Mouse (Mus musculus) mesoderm, embryonic 11.5 days (tissue): ENCODE data around the gene Dus2.
A peak's percentile ranks its signal among the peaks of the same experiment; 100 is the strongest.

Source experiments
- DNase-seq: peaks from one replicate; pipeline ENCODE4 v3.0.0-alpha.2; 2012; ENCODE audit warnings: low read depth, low spot score

The Dus2 gene

GRCm38 (mm10) chr8:106044151-106044550 lies 53.0 kb downstream of the Dus2 start:
- DNase-seq: peak; percentile 27

DNA sequence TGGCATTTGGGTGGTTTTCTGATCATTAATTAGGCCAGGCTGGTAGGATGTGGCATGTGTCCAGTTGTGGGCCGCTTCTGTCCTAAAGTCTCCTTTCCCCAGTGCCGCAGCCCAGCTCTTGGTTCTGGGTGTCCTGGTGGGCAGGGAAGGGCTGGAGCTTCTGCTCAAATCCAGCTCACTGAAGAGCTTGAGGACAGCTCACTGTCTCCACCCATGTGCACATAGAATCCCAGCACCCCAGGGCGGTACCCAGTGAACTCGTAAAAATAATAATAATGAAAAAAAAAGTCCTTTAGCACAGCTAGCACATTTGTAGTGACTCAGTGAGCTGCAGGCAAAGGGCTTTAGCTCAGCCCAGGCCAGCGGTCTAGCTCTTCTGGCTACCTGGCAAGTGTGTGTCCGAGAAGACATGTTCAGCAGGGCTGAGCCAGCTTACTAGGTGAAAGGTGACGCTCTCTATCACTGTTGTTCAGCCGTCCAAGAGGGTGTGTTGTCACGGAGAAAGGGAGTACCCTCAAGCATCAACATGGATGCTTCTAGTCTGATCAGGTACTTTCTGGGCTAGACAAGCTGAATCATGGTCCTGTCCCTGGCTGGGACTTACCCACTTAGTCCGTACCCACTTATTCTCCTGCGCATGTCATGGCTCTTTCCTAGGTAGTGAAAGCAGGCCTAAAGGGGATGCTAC lies 55.9 kb downstream of the Dus2 start:
- no peak for DNase-seq

GRCm38 (mm10) chr8:106047854-106048630 lies 56.9 kb downstream of the Dus2 start:
- DNase-seq: no peak

- DNase-seq: no peak
Observed at GRCm38 (mm10) chr8:106049840-106050239, 58.7 kb downstream of the Dus2 start.

DNA sequence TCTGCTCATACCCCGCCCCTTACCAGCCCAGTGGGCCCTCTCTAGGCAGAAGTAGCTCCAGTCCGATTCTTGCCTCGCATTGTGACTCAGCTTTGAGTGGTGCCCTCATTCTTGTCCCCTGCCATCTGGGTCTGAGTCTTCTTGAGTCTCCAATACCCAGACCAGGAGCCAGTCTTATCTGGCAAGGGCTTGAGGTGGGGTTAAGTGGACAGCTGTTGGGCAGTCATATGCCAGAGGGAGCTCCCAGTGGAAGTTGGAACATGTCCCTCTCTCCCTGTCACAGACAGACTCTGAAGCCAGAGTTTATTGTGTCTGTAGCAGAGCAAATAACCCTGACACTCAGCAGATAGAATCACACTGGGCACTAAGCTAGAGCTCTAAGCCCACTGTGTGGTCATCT lies 59.9 kb downstream of the Dus2 start:
- DNase-seq: no peak

DNA sequence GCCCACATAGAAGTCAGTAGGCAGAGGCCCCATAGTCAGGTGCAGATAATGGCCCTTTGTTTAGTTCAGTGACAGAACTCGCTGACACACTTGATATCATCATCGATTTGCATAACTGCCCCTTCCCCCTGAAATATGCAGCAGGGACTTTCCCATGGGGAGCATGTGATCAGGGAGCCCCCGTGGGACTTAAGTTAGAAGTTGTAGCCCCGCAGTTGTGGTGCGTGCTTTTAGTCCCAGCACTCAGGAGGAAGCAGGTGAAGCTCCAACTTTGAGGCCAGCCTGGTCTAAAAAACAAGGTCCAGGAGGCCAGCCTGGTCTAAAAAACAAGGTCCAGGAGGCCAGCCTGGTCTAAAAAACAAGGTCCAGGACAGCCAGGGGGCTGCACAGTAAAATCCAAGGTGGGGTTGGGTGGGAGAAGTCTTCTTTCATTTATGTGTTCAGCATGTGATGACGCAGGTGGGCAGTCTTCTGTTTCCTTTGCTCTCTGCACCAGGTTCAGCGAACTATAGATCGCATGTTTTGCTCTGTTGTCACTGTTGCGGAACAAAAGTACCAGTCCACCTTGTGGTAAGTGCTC lies 61.5 kb downstream of the Dus2 start:
- no peak for DNase-seq

DNA sequence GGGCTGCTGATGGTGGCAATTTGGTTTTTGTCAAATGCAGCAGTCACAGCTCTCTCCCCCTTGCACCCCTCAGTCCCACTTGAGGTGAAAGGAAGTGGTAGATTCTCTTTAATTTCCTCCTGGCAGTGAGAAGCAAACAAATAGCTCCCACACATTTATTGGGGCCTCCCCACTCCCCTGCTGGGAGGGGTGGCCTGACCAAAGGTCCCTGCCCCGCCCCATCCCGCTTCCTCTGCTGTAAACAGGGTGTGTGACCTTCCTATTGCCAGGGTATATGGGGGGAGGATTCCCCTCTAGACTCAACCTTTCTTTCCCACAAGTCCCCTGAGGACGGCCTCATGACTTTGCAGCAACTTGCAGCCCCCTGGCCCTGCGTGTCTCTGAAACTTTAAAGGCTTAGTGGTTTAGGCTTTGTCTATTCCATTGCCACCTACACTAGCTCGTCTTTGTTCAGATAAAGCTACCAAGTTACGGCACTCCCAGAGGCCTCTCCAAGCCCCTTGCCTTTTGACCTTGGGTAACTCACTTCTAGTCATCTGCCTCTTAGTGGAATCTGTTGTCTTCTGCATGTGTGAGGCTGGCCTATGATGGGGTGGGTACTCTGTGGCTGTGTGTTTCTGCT lies 63.2 kb downstream of the Dus2 start:
- DNase-seq: no peak

DNA sequence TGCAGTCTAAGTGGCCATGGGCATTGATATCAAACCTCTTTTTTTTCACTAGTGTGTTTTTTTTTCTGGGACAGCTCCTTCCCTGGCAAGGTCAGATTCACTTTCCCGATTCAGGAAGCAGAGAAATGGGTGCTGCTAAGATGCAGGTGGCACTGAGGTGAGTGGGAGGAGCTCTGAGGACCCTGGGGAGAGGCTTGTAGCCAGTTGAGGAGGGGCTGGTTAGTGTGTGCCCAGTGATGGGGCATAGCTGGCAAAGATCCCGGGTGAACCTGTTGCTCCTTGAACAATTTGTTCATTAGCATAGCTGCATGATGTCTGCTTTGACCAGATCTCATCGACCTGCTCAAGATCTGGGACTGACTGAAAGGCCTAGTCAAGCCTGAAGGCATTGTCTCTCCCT lies 63.9 kb downstream of the Dus2 start:
- no peak for DNase-seq

DNA sequence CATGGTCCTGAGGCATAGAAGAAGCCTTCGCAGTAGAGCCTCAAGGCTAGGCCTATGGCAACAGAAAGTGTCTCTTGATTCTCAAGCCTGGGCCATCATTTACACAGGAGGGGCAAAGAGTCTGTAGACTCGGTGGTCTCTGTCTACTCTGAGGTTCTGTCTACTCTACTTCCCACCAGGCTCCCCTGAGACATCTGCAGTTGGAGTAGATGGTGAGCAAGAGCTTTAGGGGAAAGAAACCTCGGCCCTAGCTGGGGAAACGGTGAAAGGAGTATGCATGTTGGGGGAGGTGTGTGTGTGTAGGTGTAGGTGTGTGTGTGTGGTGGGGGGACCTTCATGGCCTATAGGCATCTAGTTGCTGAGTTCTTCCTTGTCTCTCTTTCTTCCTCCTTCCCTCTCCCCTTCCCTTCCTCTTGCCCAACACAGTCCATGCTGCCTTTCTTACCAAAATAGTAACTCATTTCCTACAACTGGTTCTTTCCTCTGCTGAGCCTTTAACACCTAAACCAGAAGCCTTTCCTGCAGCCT lies 65.4 kb downstream of the Dus2 start:
- DNase-seq: no peak

DNA sequence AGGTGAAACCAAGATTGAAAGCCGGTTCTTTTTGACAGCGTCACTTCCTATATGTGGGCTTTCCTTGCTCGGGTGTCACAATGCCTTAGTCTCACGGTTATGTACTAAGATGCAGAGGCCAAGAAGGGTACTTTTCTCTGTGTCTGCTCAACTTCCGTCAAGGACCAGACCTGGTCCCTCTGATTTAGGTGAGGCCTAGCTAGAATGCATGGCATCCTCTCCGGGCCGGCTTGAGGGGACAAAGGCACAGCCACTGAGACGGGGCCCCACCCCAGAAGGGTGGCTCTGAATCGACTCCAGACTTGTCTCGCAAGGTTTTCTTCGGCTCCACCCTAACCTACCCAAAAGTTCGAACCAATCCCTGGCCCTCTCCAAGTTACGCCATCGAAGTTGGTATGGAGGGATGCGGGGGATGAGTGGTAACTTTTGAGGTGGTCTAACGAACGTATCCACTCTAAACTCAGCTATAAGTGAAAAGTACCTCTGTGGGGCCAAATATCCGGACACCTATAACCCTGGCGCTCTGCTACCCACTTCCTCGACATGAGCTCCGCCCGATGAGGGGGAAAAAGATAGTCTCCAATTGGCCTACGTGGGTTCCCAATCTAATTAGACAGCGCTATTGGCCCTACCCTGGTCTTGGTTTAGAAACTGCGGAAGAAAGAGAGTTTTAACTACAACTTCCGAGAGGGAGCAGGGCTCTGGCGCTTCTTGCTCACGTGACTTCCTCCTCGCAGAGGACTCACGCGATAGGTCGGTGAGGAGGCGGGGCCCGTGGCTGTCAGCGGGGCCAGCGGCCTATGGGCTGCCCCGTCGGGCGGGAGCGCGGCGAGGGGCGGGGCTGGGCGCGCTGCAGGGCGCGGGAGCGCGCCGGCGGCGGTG lies 67.8 kb downstream of the Dus2 start, which contains the start of gene Nfatc3:
Nfatc3 (plus strand) TSS at position 110 of the 882 bp plus-strand sequence.
- DNase-seq: peak; percentile 97

DNA sequence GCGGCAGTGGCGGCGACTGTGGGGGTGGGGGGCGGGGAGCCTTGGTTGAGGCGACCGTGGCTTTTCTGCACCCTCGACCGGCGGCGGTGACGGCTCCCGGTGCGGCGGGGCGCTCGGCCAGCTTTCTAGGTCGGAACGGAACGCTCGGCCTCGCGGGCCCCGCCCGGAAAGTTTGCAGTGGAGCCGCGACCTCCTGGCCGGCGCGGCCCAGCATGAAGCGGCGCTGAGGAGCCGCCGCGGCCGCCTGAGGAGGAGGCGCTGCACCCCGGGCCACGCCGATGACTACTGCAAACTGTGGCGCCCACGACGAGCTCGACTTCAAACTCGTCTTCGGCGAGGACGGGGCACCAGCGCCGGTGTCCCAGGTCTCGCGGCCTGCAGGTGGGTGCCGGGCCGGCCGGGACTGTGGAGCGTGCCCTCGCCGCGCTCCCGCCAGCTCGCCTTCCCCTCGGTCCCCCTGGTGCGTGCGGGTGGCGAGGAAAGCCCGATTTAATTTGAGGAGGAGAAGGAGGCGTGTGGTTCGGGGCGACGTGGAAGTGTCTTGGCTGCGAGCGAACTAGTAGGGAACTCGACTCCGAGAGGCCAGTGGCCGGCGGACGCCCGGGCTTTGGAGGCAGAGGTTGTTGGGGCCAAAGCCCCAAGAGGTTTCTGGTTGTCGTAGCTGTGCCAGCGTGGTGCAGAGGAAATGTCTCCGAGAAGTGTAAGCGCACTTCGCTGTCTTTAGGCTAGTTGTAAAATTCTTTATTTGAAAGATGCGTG lies 68.7 kb downstream of the Dus2 start:
- peak; percentile 71 for DNase-seq

GRCm38 (mm10) chr8:106060521-106060920 lies 69.4 kb downstream of the Dus2 start:
- no peak for DNase-seq

DNA sequence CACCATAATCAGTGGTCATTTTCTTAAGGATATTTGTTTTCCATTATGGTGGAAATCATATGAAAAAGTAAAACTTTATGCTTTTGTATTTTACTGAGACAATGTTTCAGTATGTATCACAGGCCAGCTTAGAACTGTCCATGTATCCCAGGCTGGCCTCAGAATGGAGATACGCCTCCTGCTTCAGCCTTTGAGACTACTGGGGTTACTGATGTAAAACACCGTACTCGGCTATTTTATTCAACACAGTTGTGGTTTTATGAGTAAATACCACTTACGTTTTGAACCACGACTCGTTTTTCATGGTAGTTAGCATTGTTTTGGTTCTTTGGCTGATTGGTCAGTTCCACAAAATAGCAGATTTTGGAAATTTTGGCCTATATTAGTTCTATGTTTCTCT lies 70.5 kb downstream of the Dus2 start:
- DNase-seq: no peak

- no peak for DNase-seq
Observed at GRCm38 (mm10) chr8:106063046-106063445, 71.9 kb downstream of the Dus2 start.

DNA sequence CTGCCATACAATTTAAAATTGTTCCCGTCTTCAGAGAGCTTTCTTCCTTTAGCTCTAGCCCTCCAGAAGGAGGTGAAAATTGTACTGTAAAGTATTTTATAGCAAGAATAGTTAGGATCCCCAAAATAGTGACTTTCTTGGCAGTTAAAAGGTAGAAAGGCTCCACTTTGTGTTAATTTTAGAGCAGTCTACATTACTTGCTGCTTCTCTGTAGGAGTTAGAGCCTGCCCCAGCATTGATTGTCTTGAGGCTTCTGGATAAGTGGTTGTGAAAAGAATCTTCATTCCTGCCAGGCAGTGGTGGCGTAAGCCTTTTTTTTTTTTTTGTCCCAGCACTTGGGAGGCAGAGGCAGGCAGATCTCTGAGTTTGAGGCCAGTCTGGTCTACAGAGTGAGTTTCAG lies 75.6 kb downstream of the Dus2 start:
- DNase-seq: no peak

DNA sequence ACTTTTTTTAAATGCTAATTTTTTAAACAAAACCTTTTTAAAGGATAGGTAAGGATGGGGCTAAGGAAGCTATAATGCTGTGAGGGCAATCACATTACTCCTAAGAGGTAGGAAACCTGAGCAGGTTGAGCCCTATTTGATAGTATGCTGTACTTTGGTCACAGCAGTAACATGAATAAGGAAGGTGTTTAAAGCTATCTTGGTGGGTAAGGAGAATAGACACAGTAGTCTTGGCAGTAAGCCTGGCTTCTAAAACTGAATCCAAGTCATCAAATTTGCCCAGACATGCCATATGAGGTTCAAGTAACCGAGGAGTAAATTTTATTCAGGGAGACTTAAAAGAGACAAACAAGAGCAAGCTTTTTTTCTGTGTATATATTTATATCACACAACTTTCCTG lies 78.4 kb downstream of the Dus2 start:
- DNase-seq: no peak

- no peak for DNase-seq
Observed at GRCm38 (mm10) chr8:106072113-106072512, 81.0 kb downstream of the Dus2 start.

GRCm38 (mm10) chr8:106074236-106074635 lies 83.1 kb downstream of the Dus2 start:
- no peak for DNase-seq

GRCm38 (mm10) chr8:106074659-106075058 lies 83.5 kb downstream of the Dus2 start:
- no peak for DNase-seq

GRCm38 (mm10) chr8:106075161-106075862 lies 84.2 kb downstream of the Dus2 start:
- DNase-seq: no peak
